Mouse (Mus musculus) stomach, postnatal 0 days (tissue): ENCODE data around the gene Abhd14a. TPM values are rescaled to one million over a fixed set of nuclear protein-coding genes. Genes with fewer than 3 reads are reported as not detected.

Experiments used
- ATAC-seq: fragments of 200-750 bp; cut with Nextera tagmentation; 2 replicates; pipeline ENCODE4 v1.8.0; 2017; ENCODE audit not compliant: low FRiP score, low TSS enrichment
- DNase-seq: peaks from one replicate; pipeline ENCODE4 v3.0.0-alpha.2; 2016; ENCODE audit warnings: low spot score
- H3K27ac ChIP-seq: fragments of 300-500 bp; sonication (generic); replicated peaks from 2 replicates; pipeline ENCODE4 v1.5.1; 2014; ENCODE audit warnings: mild to moderate bottlenecking, control low read depth
- H3K27me3 ChIP-seq: fragments of 300-500 bp; sonication (generic); 2 replicates; pipeline ENCODE4 v1.6.1; 2014; ENCODE audit warnings: low read length; ENCODE audit not compliant: control insufficient read depth, insufficient read depth
- H3K36me3 ChIP-seq: fragments of 300-500 bp; sonication (generic); 2 replicates; pipeline ENCODE4 v1.6.1; 2014; ENCODE audit warnings: low read length, mixed read lengths; ENCODE audit not compliant: control insufficient read depth, insufficient read depth
- H3K4me1 ChIP-seq: fragments of 300-500 bp; sonication (generic); replicated peaks from 2 replicates; pipeline ENCODE4 v1.6.1; 2014; ENCODE audit warnings: antibody characterized with exemption; ENCODE audit not compliant: control insufficient read depth, insufficient read depth
- H3K4me2 ChIP-seq: fragments of 300-500 bp; sonication (generic); replicated peaks from 2 replicates; pipeline ENCODE4 v1.6.1; 2014; ENCODE audit warnings: low read depth, mild to moderate bottlenecking, control low read depth, moderate library complexity
- H3K4me3 ChIP-seq: fragments of 300-500 bp; sonication (generic); 2 replicates; pipeline ENCODE4 v1.5.1; 2014; ENCODE audit warnings: low read depth, low read length, control low read depth
- H3K9ac ChIP-seq: fragments of 300-500 bp; sonication (generic); 2 replicates; pipeline ENCODE4 v1.6.1; 2014; ENCODE audit warnings: mild to moderate bottlenecking, low read length, control low read depth, mixed read lengths
- H3K9me3 ChIP-seq: fragments of 300-500 bp; sonication (generic); 2 replicates; pipeline ENCODE4 v1.6.1; 2016; ENCODE audit warnings: low read length; ENCODE audit not compliant: control insufficient read depth
- CTCF ChIP-seq: IDR thresholded peaks from 2 replicates; pipeline ENCODE4 v1.5.1; 2016; ENCODE audit warnings: antibody characterized with exemption, low read depth, mild to moderate bottlenecking, moderate library complexity
- EP300 ChIP-seq: optimal IDR thresholded peaks from 2 replicates; pipeline ENCODE3; 2016; ENCODE audit warnings: antibody characterized with exemption
- WGBS: fragments of 180-500 bp; shearing (Covaris S2); extraction: QIAGEN DNeasy Blood & Tissue Kit; methylation state at CpG from one replicate; pipeline ENCODE4 v1.1.7; 2014; 5-methylcytosine and 5-hydroxymethylcytosine counted together
- polyA plus RNA-seq: library from polyadenylated mRNA; unstranded; fragments of >200 nt; fragmentation: Nextera tagmentation; extraction: Ambion mirVana; gene quantifications from 2 replicates; pipeline ENCODE4 v1.2.1, GENCODE M21; 2015

Abhd14a gene
- polyA plus RNA-seq, 1 experiment from 2014 or later: 23.2 TPM

- H3K9me3 ChIP-seq: no peaks in the 10 kb centered on the region
These were observed 25.7 kb upstream of the Abhd14a start for GRCm38 (mm10) chr9:106473081-106473752.

GRCm38 (mm10) chr9:106472321-106472720 lies 24.8 kb upstream of the Abhd14a start:
- 63% methylated on average over 4 of the region's 4 CpGs for WGBS
- DNase-seq: no peak
- no peak overlapping the region for H3K4me3 ChIP-seq
- H3K36me3 ChIP-seq: no peaks in the 10 kb centered on the region
- peaks cover 8% of the 10 kb centered on the region for H3K4me1 ChIP-seq
- no peak overlapping the region for H3K9ac ChIP-seq
- no peak overlapping the region for H3K4me2 ChIP-seq
- H3K27ac ChIP-seq: peak overlapping the region; percentile 78
- H3K9me3 ChIP-seq: no peaks in the 10 kb centered on the region
- no peaks in the 10 kb centered on the region for H3K27me3 ChIP-seq
- TF ChIP-seq EP300: no peak
- no peak for ATAC-seq

More at GRCm38 (mm10) chr9:106473081-106473752, 25.7 kb upstream of the Abhd14a start:
- TF ChIP-seq CTCF: no peak
- TF ChIP-seq EP300: no peak
- ATAC-seq (no peak), DNase-seq (no peak)
- 83% methylated on average over 16 of the region's 16 CpGs for WGBS
- no peak overlapping the region; the same call in 1 of the 2 replicates for H3K27ac ChIP-seq
- no peak overlapping the region for H3K4me2 ChIP-seq
- H3K4me1 ChIP-seq: peaks cover 8% of the 10 kb centered on the region
- no peak overlapping the region for H3K4me3 ChIP-seq
- no peaks in the 10 kb centered on the region for H3K27me3 ChIP-seq
- no peak overlapping the region for H3K9ac ChIP-seq
- H3K36me3 ChIP-seq: no peaks in the 10 kb centered on the region

- Histone ChIP-seq H3K4me2 (peak overlapping the region; percentile 38), H3K27me3 (no peaks in the 10 kb centered on the region), H3K9ac (no peak overlapping the region), H3K27ac (peak overlapping the region; percentile 78), H3K36me3 (no peaks in the 10 kb centered on the region), H3K4me3 (no peak overlapping the region), H3K9me3 (no peaks in the 10 kb centered on the region), H3K4me1 (peaks cover 8% of the 10 kb centered on the region)
- no peak; the same call in 1 of the 2 replicates for ATAC-seq
- peak; percentile 37 for DNase-seq
- 19% methylated on average over 5 of the region's 5 CpGs for WGBS
- TF ChIP-seq EP300: no peak
- TF ChIP-seq CTCF: peak; percentile 35; the same call in 1 of the 2 replicates
These were observed 24.4 kb upstream of the Abhd14a start for GRCm38 (mm10) chr9:106471892-106472291.

GRCm38 (mm10) chr9:106470991-106471750 lies 23.7 kb upstream of the Abhd14a start:
- Histone ChIP-seq H3K27ac (0 out of 2 replicates have a peak overlapping the region, but pooled peaks have one; percentile 40), H3K27me3 (no peaks in the 10 kb centered on the region), H3K9me3 (no peaks in the 10 kb centered on the region), H3K4me2 (peak overlapping the region; percentile 38), H3K9ac (no peak overlapping the region), H3K4me3 (no peak overlapping the region), H3K36me3 (no peaks in the 10 kb centered on the region), H3K4me1 (peaks cover 8% of the 10 kb centered on the region)
- TF ChIP-seq CTCF (no peak), EP300 (no peak)
- no peak for ATAC-seq
- WGBS: 74% methylated on average over 14 of the region's 14 CpGs
- DNase-seq: no peak

- Histone ChIP-seq H3K4me3 (no peak overlapping the region), H3K27me3 (peaks cover 2% of the 10 kb centered on the region; the same call in 1 of the 2 replicates), H3K4me2 (no peak overlapping the region), H3K9ac (no peak overlapping the region), H3K36me3 (no peaks in the 10 kb centered on the region), H3K9me3 (no peaks in the 10 kb centered on the region), H3K27ac (no peak overlapping the region), H3K4me1 (peaks cover 7% of the 10 kb centered on the region)
- DNase-seq (no peak), ATAC-seq (no peak)
- 63% methylated on average over 9 of the region's 9 CpGs for WGBS
- TF ChIP-seq EP300 (no peak), CTCF (no peak)
These were observed 22.3 kb upstream of the Abhd14a start for GRCm38 (mm10) chr9:106469776-106470175.

GRCm38 (mm10) chr9:106469317-106469716 lies 21.8 kb upstream of the Abhd14a start:
- Histone ChIP-seq H3K4me1 (peaks cover 4% of the 10 kb centered on the region; the same call in 1 of the 2 replicates), H3K36me3 (no peaks in the 10 kb centered on the region), H3K27ac (no peak overlapping the region), H3K9ac (no peak overlapping the region), H3K4me3 (no peak overlapping the region), H3K4me2 (no peak overlapping the region), H3K27me3 (peaks cover 2% of the 10 kb centered on the region; the same call in 1 of the 2 replicates), H3K9me3 (no peaks in the 10 kb centered on the region)
- TF ChIP-seq EP300 (no peak), CTCF (peak; percentile 43)
- WGBS: 56% methylated on average over 6 of the region's 6 CpGs
- DNase-seq: no peak
- no peak for ATAC-seq
